Mouse (Mus musculus): ENCODE measurements around the gene Lrit2. TPM values are rescaled to one million over a fixed set of nuclear protein-coding genes. Genes with fewer than 3 reads are reported as not detected.
A peak's percentile ranks its signal among the peaks of the same experiment; 100 is the strongest.

Gene Lrit2
- polyA plus RNA-seq, 1 experiment from 2014 or later, result not detected

GRCm38 (mm10) chr14:37094436-37094835, 26.7 kb downstream of the Lrit2 start:
- Histone ChIP-seq H3K4me3 (ENCODE audit: low read depth, low read length) (no peak overlapping the region), H3K9me3 (ENCODE audit: low read length) (no peaks in the 10 kb centered on the region), H3K4me2 (replicated peaks; ENCODE audit: low read depth, low read length) (no peak overlapping the region), H3K4me1 (ENCODE audit: insufficient read depth, low read depth, low read length) (no peaks in the 10 kb centered on the region), H3K9ac (replicated peaks; ENCODE audit: low read depth) (no peak overlapping the region), H3K36me3 (ENCODE audit: insufficient read depth, low read length) (no peaks in the 10 kb centered on the region), H3K27ac (ENCODE audit: low read length) (no peak overlapping the region), H3K27me3 (replicated peaks; ENCODE audit: insufficient read depth, low read length) (0 out of 2 replicates have a peak, but pooled peaks cover 9% of the 10 kb centered on the region)
- no peak for ATAC-seq
- 60% methylated on average over 6 of the region's 6 CpGs for WGBS
- no peak for TF ChIP-seq CTCF (IDR thresholded peaks at IDR 0.05)
- TF ChIP-seq EP300 (IDR thresholded peaks at IDR 0.05), result no peak
- DNase-seq (ENCODE audit: low spot score), result no peak

GRCm38 (mm10) chr14:37095556-37095955, 27.8 kb downstream of the Lrit2 start:
- H3K9me3 ChIP-seq (ENCODE audit: low read length), result no peaks in the 10 kb centered on the region
- H3K4me3 ChIP-seq (ENCODE audit: low read depth, low read length), result no peak overlapping the region
- ATAC-seq (no peak), DNase-seq (ENCODE audit: low spot score) (no peak)
- H3K27me3 ChIP-seq (replicated peaks; ENCODE audit: insufficient read depth, low read length), result 0 out of 2 replicates have a peak, but pooled peaks cover 9% of the 10 kb centered on the region
- no peak overlapping the region for H3K9ac ChIP-seq (replicated peaks; ENCODE audit: low read depth)
- no peaks in the 10 kb centered on the region for H3K4me1 ChIP-seq (ENCODE audit: insufficient read depth, low read depth, low read length)
- 70% methylated on average over 4 of the region's 4 CpGs for WGBS
- H3K4me2 ChIP-seq (replicated peaks; ENCODE audit: low read depth, low read length), result no peak overlapping the region
- no peak for TF ChIP-seq EP300 (IDR thresholded peaks at IDR 0.05)
- no peak for TF ChIP-seq CTCF (IDR thresholded peaks at IDR 0.05)
- H3K36me3 ChIP-seq (ENCODE audit: insufficient read depth, low read length), result no peaks in the 10 kb centered on the region
- H3K27ac ChIP-seq (ENCODE audit: low read length), result no peak overlapping the region

- H3K9ac ChIP-seq (replicated peaks; ENCODE audit: low read depth), result no peak within 1 kb of the TSS
- DNase-seq (ENCODE audit: low spot score) (no peak), ATAC-seq (no peak)
- H3K4me3 ChIP-seq (ENCODE audit: low read depth, low read length), result no peak within 1 kb of the TSS
- TF ChIP-seq EP300 (IDR thresholded peaks at IDR 0.05) (no peak), CTCF (IDR thresholded peaks at IDR 0.05) (no peak)
- H3K9me3 ChIP-seq (ENCODE audit: low read length), result no peaks in the 10 kb centered on the region
- under 1% methylated on average over 26 of the region's 30 CpGs for WGBS
- 0 out of 2 replicates have a peak, but pooled peaks cover 9% of the 10 kb centered on the region for H3K27me3 ChIP-seq (replicated peaks; ENCODE audit: insufficient read depth, low read length)
- H3K36me3 ChIP-seq (ENCODE audit: insufficient read depth, low read length), result no peaks in the 10 kb centered on the region
- 0 out of 2 replicates have a peak within 1 kb of the TSS, but pooled peaks have one; percentile 30 for H3K4me2 ChIP-seq (replicated peaks; ENCODE audit: low read depth, low read length)
- no peaks in the 10 kb centered on the region for H3K4me1 ChIP-seq (ENCODE audit: insufficient read depth, low read depth, low read length)
- no peak within 1 kb of the TSS for H3K27ac ChIP-seq (ENCODE audit: low read length)
Measured at GRCm38 (mm10) chr14:37097956-37098530, 30.3 kb downstream of the Lrit2 start, which contains the start of gene Cdhr1. Gene Cdhr1, minus strand, starts transcription at chr14:37098347.

GRCm38 (mm10) chr14:37101531-37101930, 33.8 kb downstream of the Lrit2 start:
- H3K36me3 ChIP-seq (ENCODE audit: insufficient read depth, low read length), result no peaks in the 10 kb centered on the region
- no peak for DNase-seq (ENCODE audit: low spot score)
- WGBS, result 62% methylated on average over 5 of the region's 5 CpGs

GRCm38 (mm10) chr14:37102484-37102883, 34.8 kb downstream of the Lrit2 start:
- ATAC-seq (no peak), DNase-seq (ENCODE audit: low spot score) (no peak)
- Histone ChIP-seq H3K4me2 (replicated peaks; ENCODE audit: low read depth, low read length) (no peak overlapping the region), H3K4me1 (ENCODE audit: insufficient read depth, low read depth, low read length) (no peaks in the 10 kb centered on the region), H3K27ac (ENCODE audit: low read length) (no peak overlapping the region), H3K9me3 (ENCODE audit: low read length) (no peaks in the 10 kb centered on the region), H3K27me3 (replicated peaks; ENCODE audit: insufficient read depth, low read length) (0 out of 2 replicates have a peak, but pooled peaks cover 9% of the 10 kb centered on the region), H3K36me3 (ENCODE audit: insufficient read depth, low read length) (no peaks in the 10 kb centered on the region), H3K9ac (replicated peaks; ENCODE audit: low read depth) (no peak overlapping the region), H3K4me3 (ENCODE audit: low read depth, low read length) (no peak overlapping the region)
- WGBS, result 71% methylated on average over 3 of the region's 3 CpGs
- TF ChIP-seq CTCF (IDR thresholded peaks at IDR 0.05) (no peak), EP300 (IDR thresholded peaks at IDR 0.05) (no peak)

More at GRCm38 (mm10) chr14:37101531-37101930, 33.8 kb downstream of the Lrit2 start:
- Histone ChIP-seq H3K4me3 (ENCODE audit: low read depth, low read length) (no peak overlapping the region), H3K4me2 (replicated peaks; ENCODE audit: low read depth, low read length) (no peak overlapping the region), H3K4me1 (ENCODE audit: insufficient read depth, low read depth, low read length) (no peaks in the 10 kb centered on the region), H3K27ac (ENCODE audit: low read length) (no peak overlapping the region), H3K27me3 (replicated peaks; ENCODE audit: insufficient read depth, low read length) (0 out of 2 replicates have a peak, but pooled peaks cover 9% of the 10 kb centered on the region), H3K9me3 (ENCODE audit: low read length) (no peaks in the 10 kb centered on the region), H3K9ac (replicated peaks; ENCODE audit: low read depth) (no peak overlapping the region)
- no peak for ATAC-seq
- TF ChIP-seq EP300 (IDR thresholded peaks at IDR 0.05), result no peak
- no peak for TF ChIP-seq CTCF (IDR thresholded peaks at IDR 0.05)

GRCm38 (mm10) chr14:37104747-37105146, 37.0 kb downstream of the Lrit2 start:
- ATAC-seq, result peak; percentile 44

More at GRCm38 (mm10) chr14:37104747-37105146, 37.0 kb downstream of the Lrit2 start:
- Histone ChIP-seq H3K27ac (ENCODE audit: low read length) (no peak overlapping the region), H3K4me1 (ENCODE audit: insufficient read depth, low read depth, low read length) (no peaks in the 10 kb centered on the region), H3K27me3 (replicated peaks; ENCODE audit: insufficient read depth, low read length) (no peaks in the 10 kb centered on the region), H3K4me2 (replicated peaks; ENCODE audit: low read depth, low read length) (no peak overlapping the region), H3K36me3 (ENCODE audit: insufficient read depth, low read length) (no peaks in the 10 kb centered on the region), H3K4me3 (ENCODE audit: low read depth, low read length) (no peak overlapping the region), H3K9ac (replicated peaks; ENCODE audit: low read depth) (no peak overlapping the region), H3K9me3 (ENCODE audit: low read length) (no peaks in the 10 kb centered on the region)
- TF ChIP-seq EP300 (IDR thresholded peaks at IDR 0.05), result no peak
- TF ChIP-seq CTCF (IDR thresholded peaks at IDR 0.05), result no peak
- DNase-seq (ENCODE audit: low spot score), result peak; percentile 45
- 36% methylated on average over 5 of the region's 5 CpGs for WGBS
